Mouse (Mus musculus) erythroblast, adult 5-6 weeks (primary cell): Measurements from ENCODE around the gene Ablim1. TPM values are rescaled to one million over a fixed set of nuclear protein-coding genes. Genes with fewer than 3 reads are reported as not detected.

ENCODE experiments used
- ATAC-seq: replicated peaks from 2 replicates; pipeline ENCODE4 v1.8.0; 2016; ENCODE audit warnings: moderate number of reproducible peaks, mild to moderate bottlenecking, moderate TSS enrichment, inconsistent platforms; ENCODE audit not compliant: poor library complexity, low FRiP score, severe bottlenecking
- total RNA-seq, 2 experiments: library from RNA; stranded (forward) in 1 of 2; stranded (reverse) in 1 of 2; fragments of 150-400 nt in 1 of 2; fragments of 200-764, 138-1000 nt in 1 of 2; gene quantifications; 2 replicates each; pipeline versions ENCODE4 v1.2.3 to v1.2.4; 2015 to 2017; ENCODE audit warnings: low replicate concordance in 2 of 2

Ablim1 gene
- total RNA-seq, 2 experiments from 2014 or later, result 1.0 to 1.5 TPM

GRCm38 (mm10) chr19:57313226-57313625, 1.5 kb downstream of the Ablim1 start:
- no peak for ATAC-seq

DNA sequence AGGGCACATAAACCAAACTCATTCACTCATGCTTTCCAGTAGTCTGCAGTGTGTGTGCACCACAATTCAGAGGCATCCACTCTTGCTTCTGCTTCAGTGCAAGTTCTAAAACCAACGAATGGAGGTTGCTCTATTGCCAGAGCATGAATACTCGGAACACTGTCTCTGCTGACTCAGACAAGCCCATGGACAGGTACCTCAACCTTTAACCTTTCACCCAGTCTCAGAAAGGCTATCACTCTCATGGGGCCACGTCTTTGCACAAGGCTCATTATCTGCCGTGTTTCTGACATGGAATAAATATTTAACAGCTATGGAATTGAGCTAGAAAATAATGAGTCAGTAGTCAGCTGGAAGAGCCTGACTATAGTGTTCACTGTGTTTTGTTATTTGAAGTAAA, 4.7 kb downstream of the Ablim1 start:
- no peak for ATAC-seq

DNA sequence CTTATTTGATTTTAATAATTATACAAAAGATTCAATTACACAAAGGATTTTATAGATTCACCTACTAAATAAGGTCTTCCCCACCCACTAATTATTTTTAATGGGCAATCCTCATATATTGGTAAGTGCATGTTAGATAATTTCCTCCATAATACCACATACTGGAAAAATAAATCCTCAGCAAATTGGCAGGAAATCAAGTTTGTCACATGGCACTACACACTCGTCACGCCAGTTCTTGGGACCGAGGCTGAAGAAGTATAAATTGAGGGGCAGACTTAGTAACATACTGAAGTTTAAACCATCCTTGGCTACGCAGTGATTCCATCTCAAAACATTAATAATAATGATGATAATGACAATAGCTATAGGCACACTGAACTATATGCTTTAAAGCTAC, 8.1 kb downstream of the Ablim1 start:
- ATAC-seq, result no peak

- no peak for ATAC-seq
Measured at GRCm38 (mm10) chr19:57305972-57306371, 8.7 kb downstream of the Ablim1 start.

- ATAC-seq, result no peak
Measured at GRCm38 (mm10) chr19:57304666-57305065, 10.1 kb downstream of the Ablim1 start.

GRCm38 (mm10) chr19:57301961-57302395, 12.7 kb downstream of the Ablim1 start:
- ATAC-seq, result no peak

- no peak for ATAC-seq
Measured at GRCm38 (mm10) chr19:57298006-57298405, 16.7 kb downstream of the Ablim1 start.

DNA sequence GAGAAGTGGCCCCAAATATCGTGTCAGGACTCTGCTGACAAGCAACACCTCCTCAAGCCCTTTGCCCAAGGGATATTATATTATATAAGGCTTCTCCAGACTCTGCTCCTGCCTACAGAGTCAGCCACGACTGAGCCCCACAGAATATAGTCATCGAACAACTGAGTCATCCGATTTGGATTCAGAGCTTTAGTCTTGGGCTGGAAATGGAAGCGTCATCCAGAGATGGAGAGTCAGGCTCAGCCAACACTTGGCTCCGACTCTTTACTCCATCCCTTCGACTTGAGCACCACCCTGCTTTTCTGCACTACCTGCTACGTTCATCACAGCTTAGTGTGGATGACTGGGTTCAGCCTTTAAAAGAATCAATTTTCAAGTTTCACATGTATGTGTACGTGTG, 17.3 kb downstream of the Ablim1 start:
- ATAC-seq, result no peak

DNA sequence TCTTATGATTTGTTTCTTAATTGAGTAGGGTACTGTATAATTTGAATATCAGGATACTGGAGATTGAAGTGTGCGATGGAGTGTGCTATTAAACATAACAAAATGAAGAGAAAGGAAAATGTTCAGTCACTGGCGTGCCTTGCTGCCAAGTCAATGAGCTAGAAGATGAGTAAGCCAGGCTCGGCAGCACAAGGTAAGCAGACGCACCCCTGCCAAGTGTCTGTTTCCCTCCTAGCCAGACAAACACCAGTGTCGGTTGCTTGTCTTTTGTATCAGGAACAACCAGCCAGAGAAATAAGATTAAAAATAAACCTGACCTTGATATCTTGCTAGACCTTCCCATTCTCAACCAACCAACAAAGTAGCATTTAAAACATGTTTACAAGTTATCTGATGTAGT, 18.2 kb downstream of the Ablim1 start:
- no peak for ATAC-seq

GRCm38 (mm10) chr19:57295521-57295920, 19.2 kb downstream of the Ablim1 start:
- ATAC-seq, result no peak

DNA sequence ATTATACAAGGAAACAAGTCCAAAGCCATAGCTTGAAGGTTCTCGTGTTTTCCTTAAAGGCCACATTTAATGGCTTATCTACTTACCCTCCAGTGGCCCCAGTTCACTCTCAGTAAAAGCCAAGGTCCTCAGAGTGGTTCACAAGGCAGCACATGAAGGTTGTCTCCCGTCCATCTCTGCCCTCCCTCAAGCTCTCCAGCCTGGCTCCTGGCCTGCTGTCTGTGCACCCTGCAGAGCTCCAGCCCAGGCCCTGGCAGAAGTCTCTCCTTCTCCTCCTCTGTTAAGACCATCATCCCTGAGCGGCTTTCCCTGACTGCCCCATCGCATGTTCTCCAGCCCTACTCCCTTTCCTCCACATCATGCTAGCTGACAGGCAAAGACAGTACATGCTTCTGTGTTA, 20.4 kb downstream of the Ablim1 start:
- ATAC-seq, result no peak

DNA sequence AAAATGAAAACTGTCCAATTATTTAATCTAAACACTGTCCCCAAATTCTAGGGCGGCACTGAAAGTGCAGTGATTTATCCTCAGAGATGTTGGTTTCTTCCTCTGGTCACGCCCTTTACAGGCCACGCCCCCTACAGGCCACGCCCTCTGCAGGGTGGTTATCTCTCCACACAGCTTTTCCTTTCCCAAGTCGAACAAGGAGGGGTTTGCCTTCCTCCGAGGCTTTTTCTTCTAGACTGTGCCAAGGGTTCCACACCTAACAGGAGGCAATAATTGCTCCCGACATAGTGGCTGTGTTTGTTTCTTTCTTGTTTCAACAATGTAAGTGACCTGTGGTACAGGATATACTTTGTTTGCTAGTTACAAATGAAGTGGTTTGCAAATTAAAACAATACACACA, 21.0 kb downstream of the Ablim1 start:
- peak; percentile 56 for ATAC-seq

DNA sequence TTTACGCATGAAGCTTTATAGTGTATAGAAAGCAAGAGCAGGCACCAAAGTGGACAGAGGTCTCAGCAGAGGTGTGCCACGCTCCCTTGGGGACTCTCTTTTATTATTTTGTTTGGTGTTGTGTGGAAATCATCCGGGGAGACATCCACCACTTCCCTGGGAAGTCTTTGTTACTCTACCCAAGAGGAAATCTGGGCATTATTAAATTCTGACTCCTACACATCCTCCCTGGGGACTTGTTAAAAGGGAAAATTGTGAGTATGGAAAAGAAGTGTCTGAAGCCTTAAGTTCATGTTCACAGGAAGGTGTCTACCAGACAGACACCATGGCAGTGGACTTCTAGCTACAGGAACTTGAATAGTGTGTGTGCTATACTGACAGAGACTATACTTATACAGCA, 31.4 kb downstream of the Ablim1 start:
- ATAC-seq, result no peak

DNA sequence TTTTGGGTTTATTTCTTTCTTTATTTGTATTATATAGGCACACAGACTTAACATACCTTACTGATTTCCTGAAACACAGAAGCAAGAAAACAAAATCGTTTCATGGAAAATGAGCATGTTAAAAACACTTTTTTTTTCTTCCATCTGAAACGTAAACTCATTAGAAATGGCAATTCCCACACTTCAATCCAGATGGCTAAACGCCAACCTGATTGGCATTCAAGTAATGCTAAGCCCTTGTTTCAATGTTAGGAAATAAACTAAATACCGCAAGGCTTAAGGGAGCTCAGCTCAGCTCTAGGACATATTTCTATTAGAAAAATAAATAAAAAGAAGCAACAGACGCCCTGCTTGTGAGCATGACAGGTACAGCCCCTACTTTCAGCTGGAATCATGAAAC, 32.1 kb downstream of the Ablim1 start:
- ATAC-seq, result no peak

DNA sequence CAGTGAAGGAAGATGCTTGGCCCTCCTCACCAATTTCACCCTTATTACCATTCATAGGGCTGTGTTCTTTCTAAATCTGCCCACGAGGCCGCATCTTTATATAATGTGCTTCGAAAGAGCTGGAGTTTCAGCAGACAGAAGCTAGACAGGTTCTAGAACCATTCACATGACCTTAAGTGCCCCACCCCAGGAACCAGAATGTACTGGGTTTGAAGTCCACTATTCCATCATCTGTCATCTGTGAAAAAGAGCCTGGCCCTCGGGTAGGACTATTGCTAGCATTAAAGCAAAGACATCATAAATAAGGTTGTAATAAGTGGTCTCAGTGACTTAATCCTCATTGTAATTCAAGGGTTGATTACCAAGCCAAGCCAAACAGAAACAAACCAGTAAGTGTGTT, 35.1 kb downstream of the Ablim1 start:
- ATAC-seq, result no peak

- ATAC-seq, result no peak
Measured at GRCm38 (mm10) chr19:57278263-57278662, 36.5 kb downstream of the Ablim1 start.

- ATAC-seq, result no peak
Measured at GRCm38 (mm10) chr19:57277010-57277409, 37.7 kb downstream of the Ablim1 start.

- no peak for ATAC-seq
Measured at GRCm38 (mm10) chr19:57275166-57275953, 39.4 kb downstream of the Ablim1 start.

GRCm38 (mm10) chr19:57274717-57275116, 40.0 kb downstream of the Ablim1 start:
- no peak for ATAC-seq

DNA sequence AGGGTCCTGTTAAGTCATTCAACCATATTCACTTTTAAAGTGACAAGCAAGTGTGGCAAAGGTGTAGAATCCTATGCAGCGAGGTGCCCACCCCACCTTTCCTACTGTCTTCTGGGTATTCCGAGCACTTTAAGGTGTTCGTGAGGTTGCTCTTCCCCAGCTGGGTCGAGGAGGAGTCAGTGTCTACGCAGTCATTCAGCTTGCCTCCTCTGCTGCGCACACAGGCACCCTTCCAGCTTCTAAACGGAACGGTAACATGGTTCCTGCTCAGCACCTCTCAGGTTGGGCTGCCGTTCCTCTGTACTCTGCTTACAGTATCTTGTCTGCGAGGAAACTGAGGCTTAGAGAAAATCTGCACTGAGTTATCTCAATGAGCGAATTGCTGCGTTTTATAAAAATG, 40.4 kb downstream of the Ablim1 start:
- ATAC-seq, result no peak

- no peak for ATAC-seq
Measured at GRCm38 (mm10) chr19:57272824-57273613, 41.7 kb downstream of the Ablim1 start.
